Mouse (Mus musculus) layer of hippocampus, adult 11-12 months (tissue): ENCODE measurements around the gene Tmem101.
A peak's percentile ranks its signal among the peaks of the same experiment; 100 is the strongest.
"Not testable (repeated sequence)": the region's sequence is repeated elsewhere in the genome, so short reads cannot be mapped to it uniquely, and the experiment has no call there.

Experiments used
- DNase-seq: peaks from one replicate; pipeline ENCODE4 v3.0.0; 2022; ENCODE audit warnings: low spot score

Gene Tmem101

DNA sequence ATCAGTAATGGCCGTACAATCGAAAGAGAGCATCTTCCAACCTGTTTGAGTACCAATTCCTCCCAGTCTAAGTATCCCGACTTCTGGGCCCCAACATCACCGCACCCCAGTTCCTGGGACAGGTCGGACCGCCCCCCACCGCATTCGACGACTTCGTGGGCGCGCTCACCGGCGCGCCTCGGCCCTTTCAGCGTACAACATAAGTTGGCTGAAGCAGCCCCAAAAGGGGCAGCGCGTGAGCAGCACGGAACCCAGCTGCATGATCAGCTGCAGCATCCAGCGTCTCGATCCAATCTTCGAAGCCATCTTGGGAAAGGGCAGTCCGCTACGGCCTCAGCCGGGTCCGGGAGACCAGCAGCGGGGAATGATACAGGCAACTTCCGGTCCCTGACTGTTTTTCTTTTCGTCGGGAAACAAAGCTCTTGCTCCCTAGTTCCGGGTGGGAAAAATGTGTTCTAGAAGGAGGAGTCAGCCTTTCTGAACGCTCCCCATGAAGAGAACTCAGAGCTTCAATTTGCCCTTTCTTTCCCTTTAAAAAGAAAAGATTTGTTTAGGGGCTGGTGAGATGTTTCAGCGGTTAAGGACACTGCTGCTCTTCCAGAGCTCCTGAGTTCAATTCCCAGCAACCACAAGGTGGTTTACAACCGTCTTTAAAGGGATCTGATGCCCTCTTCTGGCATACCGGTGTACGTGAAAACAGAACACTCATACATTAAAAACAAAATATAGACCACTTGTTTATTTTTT lies at the start of gene Tmem101:
TSS of gene Tmem101 (minus strand) at position 366 of the 747 bp plus-strand sequence.
- DNase-seq: peak; percentile 92

DNA sequence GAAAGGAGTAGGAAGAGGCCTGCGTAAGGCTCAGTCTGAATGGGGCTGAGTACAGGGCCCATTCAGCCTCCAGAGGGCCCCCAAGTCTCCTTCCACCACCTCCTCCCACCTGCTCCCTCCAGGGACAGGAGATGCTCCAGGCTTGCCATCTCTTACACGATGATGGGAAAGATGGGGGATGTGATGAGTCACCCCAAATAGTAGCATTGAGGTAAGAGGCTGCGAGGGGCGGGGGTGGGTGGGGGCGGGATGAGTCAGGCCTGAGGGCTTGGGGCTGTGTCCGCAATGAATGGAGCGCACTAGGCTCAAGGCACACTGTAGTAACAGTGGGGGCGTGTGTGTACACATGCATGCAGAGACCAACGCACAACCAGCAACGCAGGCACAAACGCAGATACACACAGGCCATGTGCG lies 45.2 kb upstream of the Tmem101 start:
- DNase-seq: no peak

DNA sequence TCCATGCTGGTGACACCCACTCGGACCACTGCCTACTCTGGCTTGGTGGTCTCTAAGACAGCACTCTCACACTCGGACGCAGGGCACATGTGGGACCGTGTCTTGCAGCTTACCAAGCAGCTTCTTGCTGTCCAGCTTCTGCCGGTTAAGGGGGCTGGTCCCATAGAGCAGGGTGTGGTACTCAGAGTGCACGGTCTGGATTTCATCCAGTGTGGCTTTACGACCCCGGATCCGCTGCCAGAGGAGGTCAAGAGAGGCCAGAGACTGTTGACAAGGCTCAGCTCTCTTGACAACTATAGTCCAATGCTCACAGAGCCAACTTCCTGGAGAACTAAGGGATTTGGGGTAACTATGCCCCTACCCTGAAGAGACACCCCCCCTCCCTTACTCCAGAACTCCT lies 43.7 kb upstream of the Tmem101 start:
- no peak for DNase-seq

DNA sequence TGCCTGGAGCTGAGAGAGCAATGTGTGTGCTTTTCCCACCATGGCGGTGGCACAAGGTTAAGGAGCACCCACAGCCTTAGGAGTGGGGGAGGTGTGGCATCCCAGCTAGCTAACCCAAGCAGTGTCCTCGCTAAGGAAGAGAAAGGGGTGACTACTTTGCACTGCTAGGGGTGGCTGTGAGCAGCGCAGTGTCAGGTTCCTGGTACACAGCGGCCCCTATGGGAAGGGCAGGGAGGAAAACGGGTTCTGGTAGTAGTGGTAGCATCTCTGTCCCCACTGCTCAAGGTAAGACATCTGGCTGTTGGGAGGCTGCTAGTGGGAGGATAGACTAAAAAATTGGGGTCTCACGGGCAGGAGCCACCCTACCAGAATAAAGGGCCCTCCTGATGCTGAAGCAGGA lies 42.0 kb upstream of the Tmem101 start:
- no peak for DNase-seq

DNA sequence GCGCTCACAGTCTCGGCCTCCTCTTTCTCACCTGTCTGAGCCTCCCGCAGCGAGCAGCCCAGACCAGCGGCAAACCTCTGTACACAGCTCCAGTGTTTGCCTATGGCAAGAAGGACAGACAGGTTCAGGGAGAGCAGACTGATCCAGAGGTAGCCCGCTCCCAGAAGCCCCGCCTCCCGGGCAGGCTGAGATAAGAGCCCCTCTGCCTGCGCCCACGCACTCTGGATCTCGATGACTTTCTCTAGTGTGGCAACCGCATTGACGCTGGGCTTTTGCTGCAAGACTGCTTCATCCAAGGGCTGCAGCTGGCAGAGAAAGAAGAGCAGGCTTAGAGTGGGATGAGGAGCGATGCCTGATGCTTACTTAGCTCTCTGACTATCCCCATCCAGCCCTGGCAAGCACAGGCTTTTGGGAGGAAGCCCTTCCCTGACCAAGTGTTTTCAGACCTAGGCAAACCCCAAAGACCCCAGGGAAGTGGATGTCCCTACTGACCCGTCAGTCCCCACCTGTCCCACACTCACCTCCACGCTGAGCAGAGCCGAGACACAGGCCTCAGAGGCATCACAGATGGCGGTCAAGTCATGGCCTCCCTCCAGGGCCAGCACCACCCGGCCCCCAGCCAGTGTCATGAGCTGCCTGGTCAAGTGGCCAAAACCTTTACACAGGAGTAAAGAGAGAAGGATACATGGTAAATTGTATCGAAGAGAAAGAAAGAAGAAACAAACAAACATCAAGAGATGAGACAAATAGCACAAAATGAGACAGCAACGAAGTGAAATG lies 40.0 kb upstream of the Tmem101 start:
- DNase-seq: no peak

DNA sequence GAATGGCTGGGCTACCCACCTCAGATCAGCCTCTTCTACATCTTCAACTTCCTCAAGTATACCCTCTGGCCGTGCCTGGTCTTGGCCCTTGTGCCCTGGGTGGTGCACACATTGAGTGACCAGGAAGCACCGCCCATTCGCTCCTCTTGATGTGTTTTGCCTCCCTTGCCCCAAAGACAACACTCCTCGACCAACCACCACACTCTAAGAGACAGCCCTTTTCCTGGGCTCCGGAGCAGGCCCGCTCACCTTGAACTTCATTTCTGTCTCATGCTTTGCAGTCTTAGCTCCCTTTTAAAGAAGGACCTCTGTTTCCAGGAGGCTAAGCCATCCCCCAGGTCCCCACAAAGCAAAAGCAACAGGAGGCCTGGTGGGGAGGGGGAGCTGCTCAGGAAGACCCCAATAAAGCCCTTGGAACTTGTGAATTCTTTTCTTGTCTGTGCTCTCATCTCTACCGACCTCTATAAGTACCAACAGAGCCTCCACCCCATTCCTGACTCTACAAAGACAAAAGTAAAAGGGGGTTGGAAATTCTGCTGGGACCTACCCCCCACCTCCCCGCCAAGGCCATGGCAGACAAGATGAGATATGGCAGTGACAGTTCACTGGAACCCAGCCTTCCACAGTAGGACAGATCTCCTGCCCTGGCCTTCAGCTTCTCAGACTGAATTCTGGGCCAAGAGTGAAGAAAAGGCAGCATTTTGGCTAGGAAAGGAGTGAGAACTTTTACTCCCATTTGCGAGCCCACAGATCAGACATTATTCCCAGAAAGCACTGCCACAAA lies 37.6 kb upstream of the Tmem101 start:
- DNase-seq: no peak

DNA sequence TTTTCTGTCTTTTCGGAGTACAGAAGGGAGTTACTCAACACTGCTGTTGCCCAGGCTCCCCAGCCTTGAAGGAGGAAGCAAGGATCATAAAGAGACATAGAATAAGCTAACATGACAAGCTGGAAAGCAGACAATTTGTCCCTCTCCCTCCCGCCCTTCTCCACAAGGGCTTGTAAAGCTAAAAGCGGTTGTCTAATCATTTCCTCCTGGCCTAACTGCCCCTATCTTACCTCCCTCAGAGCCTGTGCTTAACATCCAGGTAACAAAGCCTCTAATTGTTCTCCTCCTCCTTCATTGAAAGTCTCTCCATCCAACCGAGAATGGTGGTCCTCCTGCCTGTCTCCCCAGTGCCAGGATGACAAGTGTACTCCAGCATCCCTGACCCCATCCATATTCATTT lies 34.6 kb upstream of the Tmem101 start:
- no peak for DNase-seq

DNA sequence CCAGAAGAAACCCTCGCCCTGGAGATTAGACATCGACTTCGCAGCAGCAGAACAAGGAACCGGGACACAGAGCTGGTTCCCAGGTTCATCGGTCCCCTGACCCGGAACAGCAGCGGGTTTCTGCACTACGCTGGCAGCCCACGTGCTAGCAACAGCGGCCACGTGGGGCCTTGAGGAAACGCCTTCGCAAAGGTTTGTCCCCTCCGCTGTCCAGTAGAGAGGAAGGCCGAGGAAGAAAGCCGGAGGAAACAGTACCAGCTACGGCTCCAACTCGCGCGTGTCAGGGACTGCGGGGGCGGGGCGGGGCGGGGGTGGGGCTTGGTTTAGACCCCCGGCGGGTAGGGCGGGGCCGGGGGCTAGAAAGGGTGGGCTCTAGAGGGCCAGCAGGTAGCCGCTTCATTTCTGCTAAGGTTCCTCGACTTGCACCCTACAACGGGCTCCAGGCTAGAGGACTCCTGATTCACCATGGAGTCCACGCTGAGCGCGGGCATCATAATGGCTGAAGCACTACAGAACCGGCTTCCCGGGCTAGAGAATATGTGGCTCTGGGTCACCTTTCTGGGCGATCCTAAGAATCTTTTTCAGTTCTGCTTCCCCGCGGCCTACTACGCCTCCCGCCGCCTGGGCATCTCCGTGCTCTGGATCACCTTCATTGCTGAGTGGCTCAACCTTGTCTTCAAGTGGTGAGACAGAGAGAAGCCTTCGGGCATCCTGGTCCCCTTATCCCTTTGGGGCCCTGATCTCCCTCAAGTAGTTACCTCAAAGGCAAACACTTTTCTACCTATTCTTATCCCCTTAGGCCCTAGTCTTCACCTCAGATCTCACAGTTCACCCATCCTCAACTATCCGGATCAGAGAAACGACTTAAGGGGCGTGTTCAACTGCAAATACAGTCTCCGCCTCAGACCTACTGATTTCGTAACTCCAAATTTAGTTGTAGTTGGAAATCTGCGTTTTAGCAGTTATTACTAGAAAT lies 33.5 kb upstream of the Tmem101 start, which contains the start of gene G6pc3:
TSS of gene G6pc3 (plus strand) at position 160 of the 976 bp plus-strand sequence.
- DNase-seq: peak; percentile 94

DNA sequence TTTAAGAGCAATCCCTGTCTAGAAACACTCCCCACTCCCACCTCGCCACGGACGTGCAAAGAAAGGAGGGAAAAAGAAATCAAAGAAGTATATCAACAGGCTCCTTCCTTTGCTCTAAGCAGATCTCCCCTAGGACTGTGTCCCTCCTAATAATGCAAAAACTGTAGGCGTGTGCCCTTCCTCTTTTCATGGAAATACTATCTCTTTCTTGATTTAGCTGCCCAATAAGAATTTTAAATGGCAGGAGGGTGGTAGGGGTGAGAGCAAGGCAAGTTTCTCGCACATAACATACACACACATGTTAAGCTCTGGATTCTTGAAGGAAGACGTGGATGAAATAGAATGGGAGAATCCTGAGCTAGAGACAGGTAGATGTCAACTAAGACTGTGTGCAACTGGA lies 32.8 kb upstream of the Tmem101 start:
- no peak for DNase-seq

DNA sequence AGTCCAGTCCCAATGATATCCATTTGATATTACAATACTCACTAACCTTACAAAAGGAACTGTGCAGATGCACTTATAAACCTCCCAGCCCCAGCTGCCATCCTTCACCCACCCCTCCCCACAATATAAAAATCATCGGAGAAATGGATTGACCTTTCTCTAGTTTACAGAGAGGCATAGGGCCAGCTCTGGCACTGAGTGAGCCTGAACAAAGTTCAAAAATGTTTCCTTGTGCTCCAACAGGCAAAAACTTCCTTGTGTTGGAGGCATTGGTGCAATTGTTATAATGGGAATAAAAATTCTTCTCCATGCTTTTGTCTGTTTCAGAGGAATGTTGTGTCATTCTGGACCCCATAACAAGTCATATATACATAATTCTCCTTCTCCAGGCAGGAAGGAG lies 30.0 kb upstream of the Tmem101 start:
- no peak for DNase-seq

DNA sequence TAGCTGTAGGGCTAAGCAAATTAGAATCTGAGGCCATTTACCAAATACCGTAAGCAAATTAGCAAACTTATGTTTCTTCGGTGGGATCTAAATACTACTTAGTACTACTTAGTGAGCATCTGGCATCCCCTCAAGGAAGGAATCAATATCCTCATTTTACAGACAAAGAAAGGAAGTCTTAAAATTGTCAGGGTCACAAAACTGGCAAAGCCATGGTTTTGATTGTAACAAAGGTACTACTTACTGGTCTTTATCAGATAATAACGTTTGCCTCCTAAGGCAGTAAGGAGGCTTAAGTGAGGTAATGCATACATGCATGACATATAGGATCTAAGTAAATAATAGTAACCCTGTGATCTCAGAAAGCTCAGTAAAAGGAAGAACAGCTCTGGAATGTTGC lies 29.5 kb upstream of the Tmem101 start:
- no peak for DNase-seq

DNA sequence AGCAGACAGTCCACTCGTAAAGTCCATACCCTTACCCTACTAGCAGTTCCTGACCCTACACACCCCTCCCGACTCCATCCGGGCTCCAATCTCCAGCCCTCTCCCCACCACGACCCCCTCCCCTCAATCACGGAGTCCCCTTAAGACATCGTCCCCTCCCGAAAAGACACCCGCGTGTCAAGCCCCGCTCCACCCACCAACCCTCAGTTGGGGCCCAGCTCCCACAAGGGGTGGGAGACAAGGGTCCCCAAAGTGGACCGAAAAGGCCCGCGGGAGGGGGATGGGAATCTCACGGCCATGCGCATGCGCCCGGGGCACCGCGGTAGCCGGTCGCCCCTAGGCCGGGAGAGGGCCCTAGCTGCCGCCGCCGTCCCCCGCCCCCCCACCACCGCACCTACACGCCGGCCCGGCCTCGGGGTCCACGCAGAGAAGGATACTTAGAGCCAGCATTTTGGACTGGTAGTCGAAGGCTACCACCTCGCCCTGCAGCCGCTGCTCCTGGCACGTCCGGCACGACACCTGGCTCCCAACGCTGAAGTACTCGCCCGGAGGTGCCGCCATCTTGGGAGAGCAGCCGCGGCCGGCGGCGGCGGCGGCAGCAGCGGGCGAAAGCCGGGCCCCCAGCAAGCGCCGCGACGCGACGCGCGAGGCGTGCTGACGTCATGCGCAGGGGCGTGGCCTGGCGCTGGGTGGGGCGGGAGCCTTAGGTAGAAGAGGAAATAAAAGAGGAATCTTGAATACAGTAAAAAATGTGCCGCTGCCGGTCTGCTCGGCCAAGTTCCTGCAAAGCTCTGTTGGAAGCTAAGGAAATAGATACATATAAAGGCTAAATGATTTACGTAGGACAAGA lies 28.7 kb upstream of the Tmem101 start, which contains the start of gene Lsm12:
TSS of gene Lsm12 (minus strand) at position 651 of the 850 bp plus-strand sequence.
- peak; percentile 93 for DNase-seq

DNA sequence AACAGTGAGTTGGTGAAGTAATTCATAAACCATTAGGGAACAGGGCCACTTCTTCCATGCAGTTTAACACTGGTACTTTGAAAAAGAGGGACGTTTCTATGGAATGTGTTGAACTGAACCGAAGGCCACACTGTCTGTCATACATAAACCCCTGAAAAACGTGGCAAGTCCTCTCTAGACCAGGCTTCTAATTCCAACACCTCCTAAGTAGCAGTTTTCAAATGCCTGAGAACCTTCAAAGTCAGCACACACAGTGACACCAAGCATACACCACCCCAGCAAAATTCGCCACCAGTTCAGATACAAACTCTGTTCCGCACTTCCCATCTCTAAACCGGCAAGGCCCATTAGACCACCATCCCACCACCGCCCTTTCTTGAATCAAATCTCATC lies 28.0 kb upstream of the Tmem101 start:
- DNase-seq: no peak

DNA sequence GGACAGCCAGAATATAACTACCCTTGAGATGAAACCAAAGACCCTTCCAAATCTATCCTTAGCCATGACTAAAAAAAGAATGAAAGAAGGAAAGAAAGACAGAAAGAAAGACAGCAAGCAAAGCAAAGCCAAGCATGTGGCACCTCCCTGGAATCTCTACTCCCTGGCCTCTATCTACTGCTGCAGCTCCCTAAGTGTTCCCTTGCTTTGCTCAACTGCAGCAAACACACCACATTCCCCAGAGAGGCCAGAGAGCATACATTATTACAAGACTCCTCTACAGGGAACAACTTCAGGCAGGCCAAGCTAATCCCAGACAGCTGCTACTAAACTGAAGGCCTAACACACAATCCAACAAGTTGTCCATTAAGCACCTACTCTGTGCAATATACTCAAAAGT lies 23.6 kb upstream of the Tmem101 start:
- no peak for DNase-seq

DNA sequence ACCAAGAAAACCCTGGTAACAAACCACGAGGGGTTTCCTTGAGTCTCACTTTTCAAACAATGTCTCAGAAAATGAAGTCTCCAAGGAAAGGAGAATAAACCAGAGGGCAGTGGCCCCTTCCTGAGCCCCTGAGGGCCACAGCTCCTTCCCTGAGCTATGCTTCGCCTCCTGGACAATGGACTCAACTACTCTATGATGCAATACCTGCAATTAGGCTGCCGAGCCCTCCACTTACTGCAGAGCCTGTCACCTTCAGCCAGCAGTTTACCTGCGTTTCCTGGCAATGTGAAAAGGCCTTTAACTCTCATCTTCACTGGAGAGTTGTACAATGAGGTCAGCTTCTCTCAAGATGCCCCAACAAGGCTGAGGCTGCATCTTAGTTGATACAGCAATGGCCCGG lies 12.5 kb upstream of the Tmem101 start:
- no peak for DNase-seq

DNA sequence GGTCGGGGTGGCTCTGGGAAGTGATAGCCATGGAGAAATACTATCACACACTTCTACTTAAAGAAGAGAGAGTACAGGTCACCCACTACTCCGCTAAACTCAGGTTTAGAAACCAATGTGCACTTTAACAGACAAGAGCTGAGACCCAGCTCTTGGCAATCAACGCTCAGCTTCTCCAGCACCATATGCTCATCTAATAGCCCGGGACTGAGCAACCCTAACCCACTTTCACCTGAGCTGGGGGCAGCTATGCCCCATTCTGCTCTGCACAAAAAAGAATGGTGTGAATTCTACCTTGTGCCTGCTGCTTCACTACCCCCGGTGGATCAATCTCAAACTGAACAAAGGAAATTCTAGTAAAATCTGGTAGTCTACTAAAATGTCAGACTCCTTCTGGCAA lies 11.3 kb upstream of the Tmem101 start:
- DNase-seq: no peak

DNA sequence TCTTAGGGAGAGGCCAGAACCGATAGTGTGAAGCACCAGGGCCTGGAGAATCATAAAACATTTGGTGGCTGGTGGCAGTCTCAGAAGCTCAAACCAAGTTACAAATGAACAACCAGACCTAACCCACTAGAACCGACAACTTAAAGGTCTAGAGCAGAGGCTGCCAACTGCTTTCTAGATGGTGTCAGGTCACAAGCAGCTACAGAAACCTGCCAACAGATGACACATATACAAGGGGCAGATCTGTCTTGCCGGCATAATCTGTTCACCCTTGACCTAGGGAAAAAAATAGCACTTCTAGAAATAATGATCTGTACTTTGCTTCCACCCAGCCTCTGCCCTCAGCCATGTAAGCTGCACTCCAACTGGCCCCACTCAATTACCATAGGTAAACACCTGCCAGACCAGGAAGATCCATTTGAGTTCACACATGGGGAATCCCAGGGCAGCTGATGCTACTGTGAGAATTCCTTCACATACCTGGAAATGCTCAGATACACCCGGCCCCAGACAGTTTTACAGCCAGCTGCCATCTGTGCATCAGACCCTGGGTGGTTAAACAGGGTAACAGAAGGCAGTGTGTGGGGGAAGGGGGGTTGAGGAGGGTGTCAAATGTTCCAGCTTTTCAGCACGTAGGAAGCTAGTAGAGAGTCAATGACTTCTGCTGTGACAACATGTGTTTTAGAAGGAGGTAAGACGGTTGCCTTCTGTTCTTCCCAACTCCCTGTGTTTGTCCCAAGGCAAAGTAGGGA lies 9.9 kb upstream of the Tmem101 start:
- peak; percentile 57 for DNase-seq

DNA sequence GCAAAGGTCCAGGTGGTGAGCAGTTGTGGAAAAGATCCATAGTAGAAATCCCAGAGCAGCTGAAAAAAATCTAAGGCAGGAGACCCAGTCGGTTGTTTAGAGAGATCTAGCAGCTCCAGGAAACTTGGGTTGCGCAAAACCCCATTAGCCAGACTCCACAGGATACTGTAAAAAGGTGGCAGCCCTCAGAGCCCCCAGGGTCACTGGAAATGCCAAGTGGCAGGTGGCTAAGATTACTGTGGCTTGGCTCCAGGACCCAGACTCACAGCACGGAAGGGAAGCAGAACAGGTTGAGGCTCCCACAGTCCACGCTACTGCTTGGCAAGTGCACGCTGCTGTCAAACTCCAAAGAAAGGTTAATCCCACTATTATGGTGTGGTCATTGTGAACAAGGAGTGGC lies 3.6 kb upstream of the Tmem101 start:
- no peak for DNase-seq

DNA sequence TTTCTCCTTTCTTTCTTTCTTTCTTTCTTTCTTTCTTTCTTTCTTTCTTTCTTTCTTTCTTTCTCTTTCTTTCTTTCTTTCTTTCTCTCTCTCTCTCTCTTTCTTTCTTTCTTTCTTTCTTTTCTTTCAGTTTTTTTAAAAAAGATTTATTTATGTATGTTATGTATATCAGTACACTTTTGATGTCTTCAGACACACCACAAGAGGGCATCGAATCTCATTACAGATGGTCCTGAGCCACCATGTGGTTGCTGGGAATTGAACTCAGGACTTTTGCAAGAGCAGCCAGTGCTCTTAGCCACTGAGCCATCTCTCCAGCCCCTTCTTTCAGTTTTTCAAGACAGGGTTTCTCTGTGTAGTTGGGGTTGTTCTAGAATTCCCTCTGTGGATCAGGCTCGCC lies 1.8 kb upstream of the Tmem101 start:
- DNase-seq: not testable (repeated sequence)

DNA sequence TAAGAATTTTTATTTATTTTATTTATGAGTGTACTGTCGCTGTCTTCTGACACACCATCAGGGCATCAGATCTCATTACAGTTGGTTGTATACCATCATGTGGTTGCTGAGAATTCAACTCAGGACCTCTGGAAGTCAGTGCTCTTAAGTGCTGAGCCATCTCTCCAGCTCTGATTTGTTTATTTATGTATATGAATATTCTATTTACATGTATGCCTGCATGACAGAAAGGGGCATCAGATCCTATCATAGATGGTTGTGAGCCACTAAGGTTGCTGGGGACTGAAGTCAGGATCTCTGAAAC lies 534 bp upstream of the Tmem101 start:
- DNase-seq: no peak
